Mouse (Mus musculus) liver, embryonic 11.5 days (tissue): ENCODE data around the gene Tdrd12. TPM values are rescaled to one million over a fixed set of nuclear protein-coding genes. Genes with fewer than 3 reads are reported as not detected.
"Not testable (repeated sequence)": the region's sequence is repeated elsewhere in the genome, so short reads cannot be mapped to it uniquely, and the experiment has no call there.

ENCODE experiments used
- ATAC-seq: fragments of 200-750 bp; cut with Nextera tagmentation; replicated peaks from 2 replicates; pipeline ENCODE4 v1.8.0; 2017; ENCODE audit warnings: moderate number of reproducible peaks, mild to moderate bottlenecking, moderate TSS enrichment, moderate library complexity; ENCODE audit not compliant: low FRiP score
- DNase-seq: peaks from one replicate; pipeline ENCODE4 v3.0.0-alpha.2; 2017; ENCODE audit warnings: low spot score
- H3K27ac ChIP-seq: fragments of 300-500 bp; sonication (generic); 2 replicates; pipeline ENCODE4 v1.5.1; 2014; ENCODE audit warnings: mild to moderate bottlenecking, low read depth, low read length, control low read depth
- H3K27me3 ChIP-seq: fragments of 300-500 bp; sonication (generic); replicated peaks from 2 replicates; pipeline ENCODE4 v1.6.1; 2014; ENCODE audit warnings: low read length, mixed read lengths; ENCODE audit not compliant: control insufficient read depth, insufficient read depth
- H3K36me3 ChIP-seq: fragments of 300-500 bp; sonication (generic); 2 replicates; pipeline ENCODE4 v1.6.1; 2014; ENCODE audit warnings: mild to moderate bottlenecking, low read length, moderate library complexity, mixed read lengths; ENCODE audit not compliant: control insufficient read depth, insufficient read depth
- H3K4me1 ChIP-seq: fragments of 300-500 bp; sonication (generic); replicated peaks from 2 replicates; pipeline ENCODE4 v1.6.1; 2014; ENCODE audit warnings: low read length, mixed read lengths; ENCODE audit not compliant: control insufficient read depth, insufficient read depth
- H3K4me2 ChIP-seq: fragments of 300-500 bp; sonication (generic); 2 replicates; pipeline ENCODE4 v1.6.1; 2014; ENCODE audit warnings: mild to moderate bottlenecking, control low read depth, moderate library complexity
- H3K4me3 ChIP-seq: fragments of 300-500 bp; sonication (generic); 2 replicates; pipeline ENCODE4 v1.5.1; 2014; ENCODE audit warnings: low read depth, low read length, control low read depth
- H3K9ac ChIP-seq: fragments of 300-500 bp; sonication (generic); 2 replicates; pipeline ENCODE4 v1.6.1; 2014; ENCODE audit warnings: low read depth, low read length, control low read depth
- H3K9me3 ChIP-seq: fragments of 300-500 bp; sonication (generic); 2 replicates; pipeline ENCODE4 v1.6.1; 2016; ENCODE audit warnings: low read length, inconsistent platforms, mixed read lengths; ENCODE audit not compliant: control insufficient read depth
- WGBS: fragments of 180-500 bp; shearing (Covaris S2); extraction: QIAGEN DNeasy Blood & Tissue Kit; methylation state at CpG from one replicate; pipeline ENCODE4 v1.1.7; 2014; 5-methylcytosine and 5-hydroxymethylcytosine counted together
- polyA plus RNA-seq: library from polyadenylated mRNA; unstranded; fragments of >200 nt; fragmentation: Nextera tagmentation; extraction: Ambion mirVana; gene quantifications from 2 replicates; pipeline ENCODE4 v1.2.1, GENCODE M21; 2014

Gene Tdrd12
- polyA plus RNA-seq, 1 experiment from 2014 or later = 0.22 TPM

DNA sequence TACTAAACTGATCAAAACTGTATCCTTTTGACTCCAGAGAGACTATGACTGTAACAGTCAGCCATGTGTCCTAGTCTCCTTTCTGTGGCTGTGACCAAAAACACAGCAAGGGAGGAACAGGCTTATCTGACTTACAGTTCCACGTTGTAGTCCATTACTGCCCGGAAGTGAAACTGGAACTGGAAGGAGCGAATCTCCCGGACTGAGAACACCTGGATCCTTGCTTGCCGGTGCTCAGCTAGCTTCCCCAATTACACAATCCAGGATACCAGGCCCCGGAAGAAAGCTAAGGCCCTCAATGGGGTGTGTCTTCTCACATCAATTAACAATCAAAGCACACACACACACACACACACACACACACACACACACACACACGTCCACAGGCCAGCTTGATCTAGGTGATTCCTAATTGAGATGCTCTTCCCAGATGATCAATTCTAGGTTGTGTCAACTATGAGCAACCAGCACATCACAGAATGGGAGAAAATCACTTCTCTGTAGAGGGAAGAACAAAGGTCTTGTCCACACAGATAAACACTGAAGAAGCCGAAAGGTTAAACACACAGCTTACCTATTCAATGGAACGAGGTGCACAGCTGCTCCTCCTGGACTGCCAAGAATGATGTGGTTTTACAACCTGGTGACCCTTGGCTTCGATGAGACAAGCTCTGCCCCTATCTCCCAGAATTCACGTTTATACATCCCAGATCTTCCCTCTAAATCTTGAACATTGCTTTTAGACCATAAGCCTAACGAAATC, 1.6 kb downstream of the Tdrd12 start:
- ATAC-seq (no peak), DNase-seq (no peak)
- H3K4me3 ChIP-seq = no peak overlapping the region
- no peaks in the 10 kb centered on the region for H3K4me1 ChIP-seq
- no peaks in the 10 kb centered on the region for H3K36me3 ChIP-seq
- no peak overlapping the region for H3K27ac ChIP-seq
- H3K27me3 ChIP-seq = no peaks in the 10 kb centered on the region
- 63% methylated on average over 12 of the region's 12 CpGs for WGBS
- no peak overlapping the region for H3K9ac ChIP-seq
- no peak overlapping the region for H3K4me2 ChIP-seq
- H3K9me3 ChIP-seq = no peaks in the 10 kb centered on the region

DNA sequence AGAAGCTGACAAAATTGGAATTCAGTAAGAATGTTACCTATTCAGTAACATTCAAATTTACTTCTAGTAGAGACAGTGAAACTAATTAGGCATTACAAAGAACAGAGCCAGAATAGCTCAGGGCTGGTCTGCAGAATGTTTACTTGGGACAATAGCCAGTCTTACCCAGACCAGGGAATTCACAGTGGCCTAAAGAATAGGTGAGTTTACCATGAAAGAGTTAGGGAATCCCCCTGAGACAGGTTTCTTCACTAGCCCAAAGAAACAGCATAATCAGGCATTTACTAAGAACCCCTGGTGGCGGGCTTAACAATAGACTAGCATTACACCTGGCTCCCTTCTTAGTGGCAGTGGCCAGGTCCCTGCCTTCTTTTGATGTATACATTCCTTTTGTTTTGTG, 7.0 kb downstream of the Tdrd12 start:
- 72% methylated on average over 1 of the region's 1 CpGs for WGBS
- not testable (repeated sequence) for H3K9ac ChIP-seq, H3K4me2 ChIP-seq, H3K4me1 ChIP-seq, H3K36me3 ChIP-seq, H3K27me3 ChIP-seq, H3K9me3 ChIP-seq, ATAC-seq, DNase-seq, H3K27ac ChIP-seq, H3K4me3 ChIP-seq

DNA sequence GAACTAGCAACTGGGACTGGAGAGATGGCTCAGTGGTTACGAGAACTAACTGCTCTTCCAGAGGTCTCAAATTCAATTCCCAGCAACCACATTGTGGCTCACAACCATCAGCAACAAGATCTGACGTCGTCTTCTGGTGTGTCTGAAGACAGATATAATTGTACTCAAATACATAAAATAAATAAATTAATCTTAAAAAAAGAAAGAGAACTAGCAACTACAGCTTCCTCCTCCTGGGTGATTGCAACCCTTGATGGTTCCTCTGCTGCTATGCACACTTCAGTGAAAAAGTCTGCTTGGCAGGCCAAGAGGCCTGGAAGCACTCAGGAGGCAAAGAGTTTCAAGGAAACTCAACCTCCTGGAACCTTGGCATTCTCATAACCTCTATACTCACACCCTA, 7.5 kb downstream of the Tdrd12 start:
- H3K9ac ChIP-seq = no peak overlapping the region
- H3K9me3 ChIP-seq = no peaks in the 10 kb centered on the region
- H3K27ac ChIP-seq = no peak overlapping the region
- no peak overlapping the region for H3K4me2 ChIP-seq
- no peaks in the 10 kb centered on the region for H3K4me1 ChIP-seq
- no peaks in the 10 kb centered on the region for H3K27me3 ChIP-seq
- H3K4me3 ChIP-seq = no peak overlapping the region
- ATAC-seq = no peak
- 73% methylated on average over 3 of the region's 3 CpGs for WGBS
- no peaks in the 10 kb centered on the region for H3K36me3 ChIP-seq
- no peak for DNase-seq

DNA sequence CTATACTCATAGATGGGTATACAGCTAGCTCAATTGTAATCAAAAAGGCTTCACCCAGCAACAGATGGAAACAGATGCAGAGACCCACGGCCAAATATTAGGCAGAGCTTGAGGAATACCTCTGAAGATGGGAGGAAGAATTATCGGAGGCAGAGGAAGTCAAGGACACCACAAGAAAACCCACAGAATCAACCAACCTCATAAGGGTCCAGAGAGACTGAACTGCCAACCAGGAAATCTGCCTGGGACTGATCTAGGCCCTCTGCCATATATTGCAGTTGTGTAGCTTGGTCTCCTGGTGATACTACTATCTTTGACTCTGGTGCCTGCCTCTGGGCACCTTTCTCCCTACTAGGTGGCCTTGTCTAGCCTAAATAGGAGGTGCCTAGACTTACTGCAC, 10.8 kb downstream of the Tdrd12 start:
- H3K36me3 ChIP-seq = no peaks in the 10 kb centered on the region

DNA sequence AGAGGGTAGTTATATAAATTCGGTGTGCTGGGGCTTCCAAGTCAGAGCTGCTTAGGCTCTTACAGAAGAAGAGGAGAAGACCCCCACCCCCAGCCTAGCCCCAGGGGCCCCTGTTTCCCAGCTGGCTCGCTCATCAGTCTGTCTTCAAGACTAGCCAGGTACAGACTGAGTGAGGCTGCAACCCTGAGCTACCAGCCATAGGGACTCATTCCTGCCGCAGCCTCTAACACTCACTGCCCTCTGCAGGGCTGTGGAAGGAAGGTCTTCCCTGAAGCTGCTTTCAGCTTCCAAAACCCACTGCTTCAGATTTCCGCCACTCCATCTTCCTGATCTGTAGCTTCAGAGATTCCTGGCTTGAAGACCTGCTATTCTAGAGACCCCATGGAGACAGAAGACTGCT, 35.5 kb downstream of the Tdrd12 start:
- Histone ChIP-seq H3K9me3 (no peaks in the 10 kb centered on the region), H3K4me1 (no peaks in the 10 kb centered on the region), H3K36me3 (no peaks in the 10 kb centered on the region), H3K27ac (no peak overlapping the region), H3K4me3 (no peak overlapping the region), H3K9ac (no peak overlapping the region), H3K27me3 (no peaks in the 10 kb centered on the region), H3K4me2 (no peak overlapping the region)
- WGBS = 29% methylated on average over 4 of the region's 4 CpGs
- DNase-seq (no peak), ATAC-seq (no peak)

More for the DNA sequence above, 10.8 kb downstream of the Tdrd12 start:
- Histone ChIP-seq H3K27me3 (no peaks in the 10 kb centered on the region), H3K4me3 (no peak overlapping the region), H3K27ac (no peak overlapping the region), H3K4me1 (no peaks in the 10 kb centered on the region), H3K4me2 (no peak overlapping the region), H3K9ac (no peak overlapping the region), H3K9me3 (no peaks in the 10 kb centered on the region)
- no peak for ATAC-seq
- 49% methylated on average over 2 of the region's 2 CpGs for WGBS
- DNase-seq = no peak

DNA sequence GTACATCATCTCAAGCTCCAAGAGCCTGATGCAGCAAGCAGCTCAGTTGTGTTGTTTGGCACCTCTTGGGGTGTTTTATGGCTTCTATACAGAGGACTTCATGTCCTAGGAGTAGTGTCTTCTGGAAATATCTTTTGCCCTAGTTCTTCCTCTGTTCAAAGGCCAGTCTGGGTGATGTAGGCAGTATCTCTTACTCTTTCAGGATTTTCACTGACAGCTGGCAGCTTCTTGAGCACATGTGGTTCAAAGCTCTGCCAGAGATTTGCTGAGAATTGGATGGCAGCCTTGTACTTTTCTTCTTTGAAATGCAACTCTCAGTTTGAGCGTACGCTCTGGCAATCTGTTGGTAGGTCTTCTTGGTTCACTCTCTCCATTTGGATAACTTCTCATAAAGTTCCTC, 40.0 kb downstream of the Tdrd12 start:
- H3K9me3 ChIP-seq = no peaks in the 10 kb centered on the region
- H3K36me3 ChIP-seq = no peaks in the 10 kb centered on the region
- no peaks in the 10 kb centered on the region for H3K27me3 ChIP-seq
- ATAC-seq (no peak), DNase-seq (peak; percentile 1)
- 96% methylated on average over 2 of the region's 2 CpGs for WGBS
- no peak overlapping the region for H3K4me3 ChIP-seq
- no peaks in the 10 kb centered on the region for H3K4me1 ChIP-seq
- no peak overlapping the region for H3K4me2 ChIP-seq
- no peak overlapping the region for H3K9ac ChIP-seq
- H3K27ac ChIP-seq = no peak overlapping the region

DNA sequence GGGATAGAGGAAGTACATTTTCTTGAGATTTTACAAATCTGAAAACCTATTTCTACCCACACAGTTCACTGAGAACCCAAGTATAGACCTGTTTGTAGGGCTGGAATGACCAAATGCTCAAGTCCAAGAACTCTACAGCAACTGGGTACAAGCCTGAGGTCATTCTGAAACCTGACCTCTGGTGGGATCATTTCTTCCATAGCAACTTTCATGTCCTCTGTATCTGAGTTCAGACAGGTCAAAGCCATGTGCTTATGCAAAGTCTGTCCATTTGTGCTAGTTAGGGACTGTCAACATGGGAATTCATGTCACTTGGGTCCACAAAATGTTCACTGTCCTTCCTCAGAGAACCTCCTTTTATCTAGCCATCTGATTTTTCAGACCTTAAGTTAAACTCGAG, 46.5 kb downstream of the Tdrd12 start:
- ATAC-seq (no peak), DNase-seq (no peak)
- Histone ChIP-seq H3K4me1 (no peaks in the 10 kb centered on the region), H3K4me3 (no peak overlapping the region), H3K36me3 (no peaks in the 10 kb centered on the region), H3K4me2 (no peak overlapping the region), H3K9ac (no peak overlapping the region), H3K9me3 (no peaks in the 10 kb centered on the region), H3K27me3 (no peaks in the 10 kb centered on the region), H3K27ac (no peak overlapping the region)
- WGBS = 74% methylated on average over 1 of the region's 1 CpGs

DNA sequence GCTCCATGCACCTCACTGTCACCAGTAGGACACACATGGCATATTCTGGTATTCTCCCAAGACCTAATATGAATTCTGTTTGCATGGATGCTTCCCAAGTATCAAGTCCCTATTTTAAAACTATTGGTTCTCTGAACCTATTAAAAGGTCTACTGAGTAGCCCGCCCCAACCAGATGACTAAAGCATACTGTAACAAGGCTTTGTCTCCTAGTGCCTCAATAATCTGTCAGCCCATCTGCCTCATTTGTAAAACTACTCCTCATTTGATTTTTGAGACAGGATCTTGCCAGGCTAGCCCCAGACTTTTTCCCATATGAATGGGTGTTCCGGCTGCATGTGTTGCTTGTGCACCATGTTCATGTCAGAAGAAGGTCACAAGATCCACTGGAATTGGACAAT, 47.4 kb downstream of the Tdrd12 start:
- no peak overlapping the region for H3K4me3 ChIP-seq
- H3K27me3 ChIP-seq = no peaks in the 10 kb centered on the region
- no peak overlapping the region for H3K4me2 ChIP-seq
- no peak for DNase-seq
- ATAC-seq = no peak
- no peaks in the 10 kb centered on the region for H3K36me3 ChIP-seq
- H3K9ac ChIP-seq = no peak overlapping the region
- H3K4me1 ChIP-seq = no peaks in the 10 kb centered on the region
- no peak overlapping the region for H3K27ac ChIP-seq
- WGBS = 85% methylated on average over 2 of the region's 2 CpGs
- no peaks in the 10 kb centered on the region for H3K9me3 ChIP-seq

DNA sequence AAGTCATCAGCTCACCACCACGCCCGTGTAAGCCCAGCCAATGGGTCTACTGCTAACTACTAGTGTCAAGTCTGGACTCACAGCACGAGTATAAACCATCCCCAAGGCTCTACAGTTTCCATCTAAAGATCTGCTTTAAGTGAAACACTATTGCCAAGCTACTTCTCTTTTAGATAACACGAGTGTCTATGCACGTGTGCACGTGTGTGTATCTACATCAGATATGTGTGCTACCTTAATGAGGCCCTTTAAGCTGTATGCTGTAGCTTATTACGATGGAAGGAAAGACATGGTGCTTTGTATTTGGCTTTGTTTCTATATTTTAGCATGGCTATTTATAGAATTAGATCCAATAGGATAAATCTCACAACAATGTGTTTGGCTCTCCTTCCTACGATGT, 51.0 kb downstream of the Tdrd12 start:
- Histone ChIP-seq H3K9me3 (no peaks in the 10 kb centered on the region), H3K27me3 (no peaks in the 10 kb centered on the region), H3K27ac (no peak overlapping the region), H3K36me3 (no peaks in the 10 kb centered on the region), H3K4me1 (no peaks in the 10 kb centered on the region), H3K9ac (no peak overlapping the region), H3K4me3 (no peak overlapping the region), H3K4me2 (no peak overlapping the region)
- no peak for ATAC-seq
- WGBS = 80% methylated on average over 8 of the region's 8 CpGs
- DNase-seq = no peak
